Mouse (Mus musculus): ENCODE data around the gene Vps53.

Gene Vps53

GRCm38 (mm10) chr11:76167079-76167765 is 12.2 kb downstream of the Vps53 start:
- DNase-seq (ENCODE audit: low spot score in 2 of 2), result peak in 1 of 2 experiments; percentile 71

- DNase-seq (ENCODE audit: low spot score in 2 of 2), result no peak
Measured at GRCm38 (mm10) chr11:76166657-76167056, 12.8 kb downstream of the Vps53 start.

GRCm38 (mm10) chr11:76160251-76160650 is 19.2 kb downstream of the Vps53 start:
- DNase-seq (ENCODE audit: low spot score in 2 of 2), result no peak

DNA sequence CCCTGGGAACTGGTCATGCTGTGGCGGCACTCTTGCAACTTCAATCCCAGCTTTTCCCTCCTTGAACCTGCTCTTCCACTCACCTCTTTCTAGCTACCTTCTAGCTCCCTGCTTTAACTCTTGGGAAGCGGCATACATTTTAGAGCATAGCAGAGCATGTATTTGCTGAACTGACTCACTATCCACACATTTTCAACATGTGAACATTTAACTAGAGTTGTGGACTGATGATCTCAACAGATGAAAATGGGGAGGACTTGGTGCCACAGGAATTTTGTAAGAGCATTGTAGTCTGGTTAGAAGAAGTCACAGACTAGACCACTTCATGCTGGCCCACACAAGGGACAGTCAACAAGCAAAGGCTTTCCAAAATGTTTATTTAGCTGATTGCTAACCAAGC is 21.1 kb downstream of the Vps53 start:
- DNase-seq (ENCODE audit: low spot score in 2 of 2), result no peak

GRCm38 (mm10) chr11:76154861-76155260 is 24.6 kb downstream of the Vps53 start:
- no peak for DNase-seq (ENCODE audit: low spot score in 2 of 2)

- DNase-seq (ENCODE audit: low spot score in 2 of 2), result no peak
Measured at GRCm38 (mm10) chr11:76154200-76154599, 25.2 kb downstream of the Vps53 start.

- no peak for DNase-seq (ENCODE audit: low spot score in 2 of 2)
Measured at GRCm38 (mm10) chr11:76153236-76153951, 26.1 kb downstream of the Vps53 start.

GRCm38 (mm10) chr11:76150980-76151379 is 28.5 kb downstream of the Vps53 start:
- no peak for DNase-seq (ENCODE audit: low spot score in 2 of 2)

- DNase-seq (ENCODE audit: low spot score in 2 of 2), result no peak
Measured at GRCm38 (mm10) chr11:76148055-76149008, 31.1 kb downstream of the Vps53 start.

DNA sequence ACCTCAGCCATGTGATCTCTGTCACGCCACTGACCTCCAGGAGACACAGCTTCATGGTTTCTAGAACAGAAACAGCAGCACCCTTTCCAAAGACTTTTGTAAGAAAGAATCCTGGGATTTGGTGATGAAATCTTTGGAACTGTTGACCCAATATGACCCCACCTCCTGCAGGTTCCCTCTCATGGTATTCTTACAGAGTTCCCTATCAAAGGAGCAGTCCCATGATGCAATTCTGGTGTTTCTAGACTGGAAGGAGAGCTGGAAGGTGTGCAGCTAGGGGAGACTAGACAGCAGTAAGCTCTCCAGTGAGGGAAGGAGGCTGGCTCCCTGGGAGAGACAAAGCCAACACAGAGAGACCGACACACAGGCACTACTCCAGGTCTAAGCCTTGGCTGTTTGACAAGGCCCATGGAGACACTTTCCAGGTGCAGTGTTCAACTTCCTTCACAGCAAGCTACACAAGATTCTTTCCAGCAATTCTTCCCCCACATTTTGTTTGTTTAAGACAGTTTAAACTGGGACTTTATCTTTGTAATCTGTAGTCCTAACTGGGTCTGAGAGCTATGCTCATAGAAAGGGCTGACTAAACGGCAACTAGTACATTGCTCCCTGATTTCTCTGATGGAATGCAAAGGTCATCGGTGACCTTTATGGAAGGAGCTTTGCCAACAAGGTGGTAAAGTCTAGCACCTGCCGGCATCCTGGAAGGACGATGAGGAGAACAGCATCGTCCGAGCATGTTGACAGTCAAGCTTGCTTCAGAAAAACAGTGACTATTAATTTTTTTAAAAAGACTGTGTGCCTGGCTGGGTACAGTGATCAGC is 33.0 kb downstream of the Vps53 start:
- DNase-seq (ENCODE audit: low spot score in 2 of 2), result no peak

GRCm38 (mm10) chr11:76145169-76145568 is 34.3 kb downstream of the Vps53 start:
- no peak for DNase-seq (ENCODE audit: low spot score in 2 of 2)

DNA sequence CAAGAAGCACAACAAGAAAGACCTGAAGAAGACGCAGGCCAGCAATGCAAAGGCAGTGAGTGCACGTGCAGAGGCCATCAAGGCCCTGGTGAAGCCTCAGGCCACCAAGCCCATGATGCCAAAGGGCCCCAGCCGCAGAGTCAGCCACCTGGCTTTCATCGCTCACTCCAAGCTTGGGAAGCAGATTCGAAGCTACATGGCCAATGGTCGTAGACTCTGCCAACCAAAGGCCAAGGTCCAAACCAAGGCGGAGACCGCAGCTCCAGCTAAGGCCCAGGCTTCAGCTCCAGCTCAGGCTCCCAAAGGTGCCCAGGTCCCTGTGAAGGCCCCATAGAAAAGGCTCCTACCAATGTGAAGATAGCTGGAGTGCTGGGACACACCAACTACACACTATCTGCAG is 35.1 kb downstream of the Vps53 start:
- no peak for DNase-seq (ENCODE audit: low spot score in 2 of 2)

GRCm38 (mm10) chr11:76137996-76138395 is 41.5 kb downstream of the Vps53 start:
- no peak for DNase-seq (ENCODE audit: low spot score in 2 of 2)

GRCm38 (mm10) chr11:76135641-76136437 is 43.6 kb downstream of the Vps53 start:
- no peak for DNase-seq (ENCODE audit: low spot score in 2 of 2)

DNA sequence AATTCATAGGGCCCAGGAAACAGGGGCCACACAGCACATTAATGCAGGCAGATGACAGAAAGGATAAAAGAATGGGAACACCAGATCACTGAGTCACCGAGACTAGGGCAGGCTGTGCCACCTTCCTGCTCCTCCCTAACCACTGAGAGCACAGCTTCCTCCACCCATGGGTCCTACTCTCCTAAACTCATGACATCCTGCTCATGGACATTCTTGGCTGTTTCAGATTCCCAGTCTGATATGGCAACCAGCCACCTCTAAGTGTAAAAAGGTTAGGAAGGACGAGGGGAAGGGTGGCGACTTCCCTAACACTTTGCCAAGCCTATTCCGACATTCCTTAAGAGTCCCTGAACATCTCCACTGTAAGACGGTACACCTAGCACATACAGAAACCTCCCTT is 48.6 kb downstream of the Vps53 start:
- DNase-seq (ENCODE audit: low spot score in 2 of 2), result no peak

DNA sequence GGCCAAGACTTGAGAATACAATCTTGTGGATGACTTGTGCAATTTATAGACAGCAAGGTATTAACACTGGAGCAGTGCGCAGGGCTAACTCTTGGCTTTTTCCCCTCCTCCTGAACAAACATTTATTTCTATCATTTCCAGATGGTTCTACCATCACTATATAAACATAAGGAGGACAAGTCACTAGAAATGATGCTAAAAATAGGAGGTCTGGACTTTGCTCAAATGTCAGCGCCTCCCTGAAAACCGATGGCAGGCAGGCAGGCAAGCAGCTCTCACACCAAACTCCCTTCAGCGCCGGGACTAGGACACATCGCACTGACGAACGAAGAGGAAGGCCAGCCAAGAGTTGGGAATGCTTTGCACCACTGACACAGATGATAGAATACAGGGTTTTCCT is 54.1 kb downstream of the Vps53 start:
- no peak for DNase-seq (ENCODE audit: low spot score in 2 of 2)

- DNase-seq (ENCODE audit: low spot score in 2 of 2), result no peak
Measured at GRCm38 (mm10) chr11:76123517-76123916, 55.9 kb downstream of the Vps53 start.

DNA sequence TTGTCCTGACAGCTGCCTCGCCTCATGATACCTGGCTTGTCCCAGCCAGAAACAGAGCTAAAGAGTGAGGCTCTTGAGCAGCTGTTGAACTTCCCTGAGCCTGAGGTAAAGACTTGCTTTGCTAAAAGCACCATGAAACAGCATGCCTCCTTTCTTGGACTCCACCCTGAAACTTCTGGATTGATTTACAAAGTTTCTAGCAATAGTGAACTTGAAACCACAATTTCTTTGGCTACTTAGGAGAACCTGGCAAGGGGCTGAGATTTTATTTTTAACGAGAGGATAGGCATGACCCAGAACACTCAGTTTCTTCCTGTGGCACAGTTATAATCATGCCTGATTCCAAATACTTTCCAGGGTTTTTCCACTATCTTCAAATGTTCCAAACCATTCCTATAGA is 56.9 kb downstream of the Vps53 start:
- no peak for DNase-seq (ENCODE audit: low spot score in 2 of 2)

DNA sequence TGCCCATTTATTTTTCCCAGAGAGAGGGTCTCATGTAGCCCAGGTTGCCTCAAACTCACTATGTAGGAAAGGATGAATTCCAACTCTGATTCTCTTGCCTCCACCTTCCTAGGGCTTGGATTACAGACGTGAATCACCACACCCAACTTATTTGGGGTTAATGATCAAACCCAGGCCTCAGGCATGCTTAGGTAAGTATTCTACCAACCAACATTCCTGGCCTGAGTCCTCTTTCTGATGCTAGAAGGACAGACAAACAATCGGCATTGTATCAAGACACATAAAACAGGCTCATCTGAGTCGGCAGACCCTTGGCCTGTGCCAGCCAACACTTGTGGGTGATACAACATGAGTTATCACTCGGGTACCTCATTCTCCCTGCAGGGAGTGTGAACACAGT is 58.4 kb downstream of the Vps53 start:
- no peak for DNase-seq (ENCODE audit: low spot score in 2 of 2)

GRCm38 (mm10) chr11:76120407-76120901 is 59.0 kb downstream of the Vps53 start:
- DNase-seq (ENCODE audit: low spot score in 2 of 2), result no peak

Measured in frontal cortex, postnatal 14 days (tissue).